Mouse (Mus musculus) hindbrain, embryonic 13.5 days (tissue): ENCODE measurements at regions not wholly inside any gene's neighbourhood (a gene's known extent, or its start where the extent isn't known, plus 50 kb on each side); places are given as distances from the start of the nearest gene placed in this dataset.
"Not testable (repeated sequence)": the region's sequence is repeated elsewhere in the genome, so short reads cannot be mapped to it uniquely, and the experiment has no call there.

Source experiments
- ATAC-seq: fragments of 200-750 bp; cut with Nextera tagmentation; 2 replicates; pipeline ENCODE4 v1.8.0; 2017; ENCODE audit warnings: moderate TSS enrichment; ENCODE audit not compliant: low FRiP score
- H3K27ac ChIP-seq: fragments of 300-500 bp; sonication (generic); 2 replicates; pipeline ENCODE4 v1.5.1; 2015; ENCODE audit warnings: inconsistent platforms, mild to moderate bottlenecking, moderate library complexity
- H3K27me3 ChIP-seq: fragments of 300-500 bp; sonication (generic); 2 replicates; pipeline ENCODE4 v1.6.1; 2015; ENCODE audit warnings: mild to moderate bottlenecking, inconsistent platforms
- H3K36me3 ChIP-seq: fragments of 300-500 bp; sonication (generic); 2 replicates; pipeline ENCODE4 v1.6.1; 2015; ENCODE audit warnings: mild to moderate bottlenecking, inconsistent platforms
- H3K4me1 ChIP-seq: fragments of 300-500 bp; sonication (generic); replicated peaks from 2 replicates; pipeline ENCODE4 v1.6.1; 2015; ENCODE audit warnings: inconsistent platforms
- H3K4me2 ChIP-seq: fragments of 300-500 bp; sonication (generic); 2 replicates; pipeline ENCODE4 v1.6.1; 2015; ENCODE audit warnings: inconsistent platforms, mild to moderate bottlenecking, moderate library complexity
- H3K4me3 ChIP-seq: fragments of 300-500 bp; sonication (generic); 2 replicates; pipeline ENCODE4 v1.5.1; 2015; ENCODE audit warnings: mild to moderate bottlenecking, inconsistent platforms
- H3K9ac ChIP-seq: fragments of 300-500 bp; sonication (generic); 2 replicates; pipeline ENCODE4 v1.6.1; 2015; ENCODE audit warnings: mild to moderate bottlenecking, inconsistent platforms
- H3K9me3 ChIP-seq: fragments of 300-500 bp; sonication (generic); 2 replicates; pipeline ENCODE4 v1.6.1; 2016; ENCODE audit warnings: inconsistent platforms
- WGBS: fragments of 180-500 bp; shearing (Covaris S2); methylation state at CpG from one replicate; pipeline ENCODE4 v1.1.7; 2015; 5-methylcytosine and 5-hydroxymethylcytosine counted together

DNA sequence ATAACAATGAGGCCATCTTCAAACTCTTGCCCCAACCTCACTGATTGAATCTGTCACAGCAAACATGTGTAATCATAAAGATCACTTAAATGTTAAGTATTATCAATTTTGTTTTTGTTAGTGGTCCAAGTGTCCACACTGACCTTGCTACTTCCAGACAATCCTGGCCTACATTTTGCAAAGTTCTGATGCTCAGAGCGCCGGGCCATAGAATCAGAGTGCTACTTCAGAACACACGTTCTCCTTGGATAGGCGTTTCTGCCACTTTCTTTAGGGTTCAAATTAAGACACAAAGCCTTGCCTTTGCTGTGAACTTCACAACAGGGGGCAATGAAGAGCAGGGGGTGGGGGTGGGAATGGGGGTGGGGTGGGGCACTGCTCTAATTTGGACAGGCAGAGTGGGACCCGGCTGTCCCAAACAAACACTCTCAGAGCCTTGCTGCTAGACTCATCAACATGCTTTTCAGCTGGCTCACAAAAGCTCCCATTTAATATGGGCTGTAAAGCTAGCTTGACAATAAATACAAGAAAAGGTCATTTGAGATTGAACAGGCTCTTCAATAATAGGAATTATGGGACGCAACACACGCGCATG is 336.7 kb downstream of the Samd5 start:
- no peaks in the 10 kb centered on the region for H3K36me3 ChIP-seq
- H3K4me3 ChIP-seq: no peak overlapping the region
- H3K4me1 ChIP-seq: peaks cover 14% of the 10 kb centered on the region
- H3K9ac ChIP-seq: no peak overlapping the region
- no peaks in the 10 kb centered on the region for H3K9me3 ChIP-seq
- WGBS: 27% methylated on average over 8 of the region's 8 CpGs
- no peak overlapping the region for H3K27ac ChIP-seq
- no peak for ATAC-seq
- H3K27me3 ChIP-seq: no peaks in the 10 kb centered on the region
- no peak overlapping the region for H3K4me2 ChIP-seq

DNA sequence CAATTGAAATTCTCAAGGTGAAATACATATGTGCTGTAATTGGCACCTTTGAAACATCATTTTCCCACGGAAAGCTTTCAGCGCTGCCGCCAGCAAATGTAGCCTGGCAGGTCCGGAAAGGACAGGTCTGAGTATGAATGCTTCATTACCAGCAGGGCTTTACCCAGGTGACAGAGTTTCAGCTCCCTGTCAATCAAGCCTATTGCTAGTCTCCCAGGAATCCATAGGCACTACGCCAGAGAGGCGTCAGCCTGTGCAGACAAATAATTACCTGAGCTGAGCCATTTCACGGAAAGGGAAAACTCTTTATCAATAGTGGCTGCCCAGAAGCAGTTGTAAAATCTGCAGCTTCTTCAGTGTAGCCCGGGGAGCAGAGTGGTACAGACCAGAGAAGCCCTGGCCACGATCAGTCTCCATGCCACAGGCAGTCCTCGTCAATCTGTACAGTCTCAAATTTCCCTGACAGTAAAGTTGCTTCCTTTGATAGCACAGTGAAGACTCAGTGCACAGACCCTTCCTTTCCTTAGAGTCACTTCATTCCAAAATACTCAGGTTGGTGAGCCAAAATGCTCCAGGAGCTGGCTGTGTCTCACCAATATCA is 340.7 kb downstream of the Samd5 start:
- Histone ChIP-seq H3K4me1 (peaks cover 31% of the 10 kb centered on the region), H3K4me2 (no peak overlapping the region), H3K9ac (no peak overlapping the region; the same call in 1 of the 2 replicates), H3K27me3 (no peaks in the 10 kb centered on the region), H3K36me3 (no peaks in the 10 kb centered on the region), H3K4me3 (no peak overlapping the region), H3K9me3 (no peaks in the 10 kb centered on the region), H3K27ac (peak overlapping the region; percentile 30)
- ATAC-seq: peak; percentile 49; the same call in 1 of the 2 replicates
- WGBS: 52% methylated on average over 10 of the region's 10 CpGs

DNA sequence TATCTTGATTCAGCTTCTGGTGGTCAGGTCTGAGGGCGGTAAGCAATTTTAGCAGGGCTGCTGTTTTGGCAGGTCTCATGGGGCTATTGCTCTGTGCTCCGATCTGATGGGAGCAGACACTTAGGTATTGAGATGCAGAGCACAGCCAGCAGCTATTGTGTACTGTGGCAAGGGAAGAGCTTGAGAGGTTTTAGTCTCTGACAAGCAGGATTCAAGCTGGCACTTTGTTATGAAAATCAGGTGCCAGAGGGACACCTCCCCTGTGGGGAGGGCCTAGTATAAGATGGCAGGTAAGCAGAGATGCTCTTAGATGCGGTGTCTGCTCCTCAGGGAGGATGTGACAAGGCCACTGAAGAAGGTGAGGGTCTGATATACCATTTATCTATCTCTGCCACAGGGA is 343.3 kb downstream of the Samd5 start:
- Histone ChIP-seq H3K27ac (peak overlapping the region; percentile 55), H3K36me3 (no peaks in the 10 kb centered on the region), H3K4me2 (no peak overlapping the region), H3K4me1 (peaks cover 25% of the 10 kb centered on the region), H3K4me3 (no peak overlapping the region), H3K9me3 (0 out of 2 replicates have a peak, but pooled peaks cover 6% of the 10 kb centered on the region), H3K9ac (no peak overlapping the region; the same call in 1 of the 2 replicates), H3K27me3 (no peaks in the 10 kb centered on the region)
- peak; percentile 57; the same call in 1 of the 2 replicates for ATAC-seq
- 12% methylated on average over 3 of the region's 3 CpGs for WGBS

GRCm38 (mm10) chr10:9328324-9328723 is 346.7 kb downstream of the Samd5 start:
- no peaks in the 10 kb centered on the region for H3K27me3 ChIP-seq
- no peak overlapping the region for H3K4me3 ChIP-seq
- peaks cover 17% of the 10 kb centered on the region for H3K4me1 ChIP-seq
- H3K4me2 ChIP-seq: no peak overlapping the region
- H3K9ac ChIP-seq: no peak overlapping the region
- H3K36me3 ChIP-seq: no peaks in the 10 kb centered on the region
- 0 out of 2 replicates have a peak, but pooled peaks cover 6% of the 10 kb centered on the region for H3K9me3 ChIP-seq
- no peak overlapping the region for H3K27ac ChIP-seq
- no peak for ATAC-seq
- 96% methylated on average over 4 of the region's 4 CpGs for WGBS

- WGBS: 93% methylated on average over 4 of the region's 4 CpGs
- ATAC-seq: not testable (repeated sequence)
Measured at GRCm38 (mm10) chr10:9327881-9328280, 347.1 kb downstream of the Samd5 start.

DNA sequence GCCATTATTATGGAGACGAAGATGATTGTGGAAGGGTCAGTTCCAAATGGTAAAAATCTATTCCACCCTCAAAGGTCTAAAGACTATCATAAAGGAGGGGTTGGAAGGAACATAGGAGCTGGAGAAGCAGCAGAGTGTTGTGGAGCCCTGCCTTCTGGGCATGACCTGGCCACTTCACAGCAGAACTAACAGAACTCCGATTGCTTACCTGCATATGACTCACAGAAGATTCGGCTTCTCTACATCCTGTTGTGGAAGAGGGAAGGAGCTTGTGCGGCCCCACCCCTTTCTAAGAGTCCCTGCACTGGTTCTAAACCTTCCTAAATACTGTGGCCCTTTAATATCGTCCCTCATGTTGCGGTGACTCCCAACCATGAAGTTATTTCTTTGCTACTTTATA is 362.7 kb downstream of the Samd5 start:
- no peak for ATAC-seq
- no peaks in the 10 kb centered on the region for H3K36me3 ChIP-seq
- no peaks in the 10 kb centered on the region for H3K4me1 ChIP-seq
- no peak overlapping the region for H3K4me3 ChIP-seq
- no peak overlapping the region for H3K9ac ChIP-seq
- H3K27me3 ChIP-seq: no peaks in the 10 kb centered on the region
- H3K27ac ChIP-seq: no peak overlapping the region
- no peaks in the 10 kb centered on the region for H3K9me3 ChIP-seq
- no peak overlapping the region for H3K4me2 ChIP-seq
- WGBS: 91% methylated on average over 6 of the region's 6 CpGs

More at GRCm38 (mm10) chr10:9327881-9328280, 347.1 kb downstream of the Samd5 start:
- H3K9ac ChIP-seq, H3K27me3 ChIP-seq, H3K4me2 ChIP-seq, H3K27ac ChIP-seq, H3K4me3 ChIP-seq, H3K9me3 ChIP-seq, H3K36me3 ChIP-seq: not testable (repeated sequence)
- peaks cover 17% of the 10 kb centered on the region for H3K4me1 ChIP-seq

GRCm38 (mm10) chr10:9310346-9310745 is 364.7 kb downstream of the Samd5 start:
- Histone ChIP-seq H3K9ac (no peak overlapping the region), H3K9me3 (no peaks in the 10 kb centered on the region), H3K4me3 (no peak overlapping the region), H3K27ac (peak overlapping the region; percentile 36; the same call in 1 of the 2 replicates), H3K4me2 (no peak overlapping the region), H3K36me3 (no peaks in the 10 kb centered on the region), H3K4me1 (no peaks in the 10 kb centered on the region), H3K27me3 (no peaks in the 10 kb centered on the region)
- 63% methylated on average over 5 of the region's 5 CpGs for WGBS
- no peak for ATAC-seq

- no peaks in the 10 kb centered on the region for H3K27me3 ChIP-seq
- no peak overlapping the region for H3K4me2 ChIP-seq
- no peak overlapping the region for H3K27ac ChIP-seq
- H3K36me3 ChIP-seq: no peaks in the 10 kb centered on the region
- WGBS: 66% methylated on average over 1 of the region's 1 CpGs
- peaks cover 11% of the 10 kb centered on the region for H3K4me1 ChIP-seq
- ATAC-seq: no peak
- H3K9ac ChIP-seq: no peak overlapping the region
- H3K9me3 ChIP-seq: no peaks in the 10 kb centered on the region
- no peak overlapping the region for H3K4me3 ChIP-seq
Measured at GRCm38 (mm10) chr10:9296055-9296454, 379.0 kb downstream of the Samd5 start.

DNA sequence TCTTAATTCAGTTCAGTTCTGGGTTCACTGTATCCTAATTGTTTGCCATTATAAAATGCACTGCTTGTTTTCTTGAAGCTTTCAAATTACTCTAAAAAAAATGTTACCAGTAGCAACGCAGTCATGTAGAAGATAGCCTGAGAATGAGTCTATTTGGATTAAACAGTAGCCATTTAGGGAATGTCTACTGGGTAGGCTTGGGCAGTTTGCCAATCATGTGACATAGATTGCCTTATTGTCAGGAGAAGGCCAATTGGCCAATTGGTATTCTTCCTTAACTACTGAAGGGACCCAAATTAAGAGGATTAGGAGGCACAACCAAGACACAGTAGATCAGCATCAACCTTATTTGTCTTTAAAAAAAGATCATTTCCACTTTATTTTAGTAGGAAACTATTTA is 379.7 kb downstream of the Samd5 start:
- no peak for ATAC-seq
- Histone ChIP-seq H3K27me3 (no peaks in the 10 kb centered on the region), H3K36me3 (no peaks in the 10 kb centered on the region), H3K4me1 (peaks cover 11% of the 10 kb centered on the region), H3K4me2 (no peak overlapping the region), H3K27ac (no peak overlapping the region), H3K9me3 (no peaks in the 10 kb centered on the region), H3K4me3 (no peak overlapping the region), H3K9ac (no peak overlapping the region)
- 60% methylated on average over 1 of the region's 1 CpGs for WGBS

GRCm38 (mm10) chr10:9294620-9295019 is 380.4 kb downstream of the Samd5 start:
- Histone ChIP-seq H3K4me2 (no peak overlapping the region), H3K4me3 (no peak overlapping the region), H3K4me1 (peaks cover 11% of the 10 kb centered on the region), H3K9me3 (no peaks in the 10 kb centered on the region), H3K36me3 (no peaks in the 10 kb centered on the region), H3K9ac (no peak overlapping the region), H3K27ac (no peak overlapping the region), H3K27me3 (no peaks in the 10 kb centered on the region)
- ATAC-seq: no peak
- WGBS: 52% methylated on average over 2 of the region's 2 CpGs

GRCm38 (mm10) chr10:9291456-9292146 is 383.4 kb downstream of the Samd5 start:
- no peak overlapping the region for H3K4me3 ChIP-seq
- H3K4me2 ChIP-seq: no peak overlapping the region
- peaks cover 11% of the 10 kb centered on the region for H3K4me1 ChIP-seq
- H3K36me3 ChIP-seq: no peaks in the 10 kb centered on the region
- H3K9ac ChIP-seq: no peak overlapping the region
- H3K27me3 ChIP-seq: no peaks in the 10 kb centered on the region
- no peak for ATAC-seq
- H3K27ac ChIP-seq: no peak overlapping the region
- 63% methylated on average over 6 of the region's 6 CpGs for WGBS
- H3K9me3 ChIP-seq: no peaks in the 10 kb centered on the region

- no peak overlapping the region for H3K4me3 ChIP-seq
- H3K27me3 ChIP-seq: 0 out of 2 replicates have a peak, but pooled peaks cover 3% of the 10 kb centered on the region
- no peak overlapping the region for H3K4me2 ChIP-seq
- no peaks in the 10 kb centered on the region for H3K36me3 ChIP-seq
- H3K9me3 ChIP-seq: no peaks in the 10 kb centered on the region
- H3K9ac ChIP-seq: no peak overlapping the region
- no peak overlapping the region for H3K27ac ChIP-seq
- peaks cover 22% of the 10 kb centered on the region for H3K4me1 ChIP-seq
- ATAC-seq: no peak
- 84% methylated on average over 3 of the region's 3 CpGs for WGBS
Measured at GRCm38 (mm10) chr10:9272940-9273339, 387.1 kb upstream of the Sash1 start.
